Mouse (Mus musculus) kidney, embryonic 16.5 days (tissue): Measurements from ENCODE around the gene Axl. TPM values are rescaled to one million over a fixed set of nuclear protein-coding genes. Genes with fewer than 3 reads are reported as not detected.

ENCODE experiments used
- ATAC-seq: fragments of 200-750 bp; cut with Nextera tagmentation; 2 replicates; pipeline ENCODE4 v1.8.0; 2017; ENCODE audit warnings: moderate TSS enrichment; ENCODE audit not compliant: low FRiP score, low TSS enrichment
- H3K27ac ChIP-seq: fragments of 300-500 bp; sonication (generic); 2 replicates; pipeline ENCODE4 v1.5.1; 2014; ENCODE audit warnings: low read length
- H3K27me3 ChIP-seq: fragments of 300-500 bp; sonication (generic); 2 replicates; pipeline ENCODE4 v1.6.1; 2014; ENCODE audit warnings: low read length, control low read depth, mixed read lengths; ENCODE audit not compliant: insufficient read depth
- H3K36me3 ChIP-seq: fragments of 300-500 bp; sonication (generic); 2 replicates; pipeline ENCODE4 v1.6.1; 2014; ENCODE audit warnings: low read length, control low read depth, mixed read lengths; ENCODE audit not compliant: insufficient read depth
- H3K4me1 ChIP-seq: fragments of 300-500 bp; sonication (generic); 2 replicates; pipeline ENCODE4 v1.6.1; 2014; ENCODE audit warnings: low read length, control low read depth, mixed read lengths; ENCODE audit not compliant: insufficient read depth
- H3K4me2 ChIP-seq: fragments of 300-500 bp; sonication (generic); replicated peaks from 2 replicates; pipeline ENCODE4 v1.6.1; 2014; ENCODE audit warnings: low read depth, low read length
- H3K4me3 ChIP-seq: fragments of 300-500 bp; sonication (generic); 2 replicates; pipeline ENCODE4 v1.5.1; 2014; ENCODE audit warnings: mild to moderate bottlenecking, low read length
- H3K9ac ChIP-seq: fragments of 300-500 bp; sonication (generic); replicated peaks from 2 replicates; pipeline ENCODE4 v1.6.1; 2014; ENCODE audit warnings: low read length
- H3K9me3 ChIP-seq: fragments of 300-500 bp; sonication (generic); 2 replicates; pipeline ENCODE4 v1.6.1; 2016; ENCODE audit warnings: low read length, control low read depth
- WGBS: fragments of 180-500 bp; shearing (Covaris S2); extraction: QIAGEN DNeasy Blood & Tissue Kit; methylation state at CpG from one replicate; pipeline ENCODE4 v1.1.7; 2014; 5-methylcytosine and 5-hydroxymethylcytosine counted together
- polyA plus RNA-seq: library from polyadenylated mRNA; unstranded; fragments of >200 nt; fragmentation: Nextera tagmentation; extraction: Ambion mirVana; gene quantifications from 2 replicates; pipeline ENCODE4 v1.2.1, GENCODE M21; 2015

Axl gene
- 91.5 and 96.5 TPM in 2 replicates for polyA plus RNA-seq

DNA sequence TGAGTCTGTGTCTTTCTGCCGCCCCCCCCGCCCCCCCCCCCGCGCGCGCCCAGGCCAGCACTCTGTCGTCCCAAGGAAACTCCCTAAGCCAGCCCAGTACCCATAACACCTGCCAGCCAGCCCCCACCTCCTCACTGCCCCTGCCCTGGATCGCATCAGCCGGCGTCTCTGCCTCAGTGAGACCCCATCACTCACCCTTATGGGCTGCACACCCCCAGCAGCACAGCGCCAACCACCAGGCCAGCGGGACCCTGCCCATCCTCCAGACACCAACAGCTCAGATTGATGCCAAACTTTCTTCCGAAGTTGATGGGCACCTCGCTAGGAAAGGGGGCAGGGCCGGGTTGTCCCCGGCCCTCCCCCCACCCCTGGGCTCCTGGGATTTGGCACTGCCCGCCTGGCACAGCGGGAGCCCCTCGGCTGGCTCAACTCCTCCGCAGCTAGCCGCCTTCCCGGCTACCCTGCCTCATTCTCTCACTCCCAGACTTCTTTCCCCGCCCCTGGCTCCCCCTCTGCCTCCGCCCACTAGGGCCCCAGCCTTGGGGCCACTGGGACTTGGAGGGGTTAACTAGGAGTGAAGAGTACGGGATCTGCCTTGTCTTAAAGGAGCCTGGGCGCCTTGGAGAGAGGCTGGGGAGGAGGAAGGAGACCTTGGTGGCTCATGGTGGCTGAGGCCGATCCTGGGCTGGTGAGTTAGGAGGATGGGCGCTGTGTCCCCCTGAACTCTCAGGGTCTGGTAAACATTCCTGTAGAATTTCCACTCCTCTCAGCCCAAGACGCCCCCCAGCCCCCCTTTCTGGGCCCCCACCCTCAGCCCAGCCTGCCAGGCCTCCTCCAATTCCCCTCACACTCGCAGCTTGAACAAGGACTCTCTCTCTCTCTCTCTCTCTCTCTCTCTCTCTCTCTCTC is at the start of gene Axl:
TSS of gene Axl (minus strand) at position 486 of the 909 bp plus-strand sequence.
- Histone ChIP-seq H3K27ac (peak within 1 kb of the TSS; percentile 68), H3K4me1 (peaks cover 19% of the 10 kb centered on the region), H3K4me2 (peak within 1 kb of the TSS; percentile 89), H3K27me3 (no peaks in the 10 kb centered on the region), H3K4me3 (peak within 1 kb of the TSS; percentile 70), H3K9ac (peak within 1 kb of the TSS; percentile 76), H3K36me3 (0 out of 2 replicates have a peak, but pooled peaks cover 5% of the 10 kb centered on the region), H3K9me3 (no peaks in the 10 kb centered on the region)
- ATAC-seq = peak; percentile 92
- WGBS = 1% methylated on average over 21 of the region's 30 CpGs

DNA sequence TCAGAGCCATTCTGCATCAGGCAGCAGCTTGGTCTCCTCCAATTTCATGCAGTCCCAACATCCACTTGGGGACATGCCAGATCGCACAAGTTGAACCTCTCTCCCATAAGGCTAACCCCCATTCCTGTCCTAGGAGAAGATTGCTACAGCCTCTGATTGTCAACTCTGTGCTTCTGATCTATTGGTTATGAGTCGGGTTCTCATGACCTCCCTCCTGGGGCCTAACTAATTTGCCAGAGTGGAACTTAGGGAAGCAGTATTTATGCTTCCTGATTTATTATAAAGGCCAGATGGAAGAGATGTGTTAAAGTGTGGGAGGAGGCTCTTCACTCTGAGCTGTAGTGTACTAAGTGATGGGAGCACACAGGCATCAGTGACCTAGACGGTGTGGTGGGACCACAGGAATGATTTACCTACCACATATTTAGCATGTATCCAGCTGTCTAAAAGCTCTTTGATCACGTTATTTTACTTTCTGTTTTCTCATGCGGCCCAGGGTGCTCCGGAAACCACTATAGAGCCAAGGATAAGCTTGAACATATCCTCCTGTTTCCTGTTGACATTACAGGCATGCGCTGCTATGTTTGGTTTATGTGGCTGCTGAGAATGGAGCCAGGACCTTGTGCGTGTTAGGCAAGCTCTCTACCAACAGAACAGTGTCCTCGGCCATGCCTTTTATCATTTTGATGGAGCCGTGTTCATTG is 46.8 kb upstream of the Axl start:
- H3K4me2 ChIP-seq = no peak overlapping the region
- H3K4me1 ChIP-seq = peaks cover 22% of the 10 kb centered on the region
- H3K36me3 ChIP-seq = no peaks in the 10 kb centered on the region
- H3K4me3 ChIP-seq = no peak overlapping the region
- peak overlapping the region; percentile 73 for H3K27ac ChIP-seq
- 30% methylated on average over 10 of the region's 10 CpGs for WGBS
- no peak overlapping the region for H3K9ac ChIP-seq
- peak; percentile 87 for ATAC-seq
- H3K9me3 ChIP-seq = no peaks in the 10 kb centered on the region
- H3K27me3 ChIP-seq = no peaks in the 10 kb centered on the region

DNA sequence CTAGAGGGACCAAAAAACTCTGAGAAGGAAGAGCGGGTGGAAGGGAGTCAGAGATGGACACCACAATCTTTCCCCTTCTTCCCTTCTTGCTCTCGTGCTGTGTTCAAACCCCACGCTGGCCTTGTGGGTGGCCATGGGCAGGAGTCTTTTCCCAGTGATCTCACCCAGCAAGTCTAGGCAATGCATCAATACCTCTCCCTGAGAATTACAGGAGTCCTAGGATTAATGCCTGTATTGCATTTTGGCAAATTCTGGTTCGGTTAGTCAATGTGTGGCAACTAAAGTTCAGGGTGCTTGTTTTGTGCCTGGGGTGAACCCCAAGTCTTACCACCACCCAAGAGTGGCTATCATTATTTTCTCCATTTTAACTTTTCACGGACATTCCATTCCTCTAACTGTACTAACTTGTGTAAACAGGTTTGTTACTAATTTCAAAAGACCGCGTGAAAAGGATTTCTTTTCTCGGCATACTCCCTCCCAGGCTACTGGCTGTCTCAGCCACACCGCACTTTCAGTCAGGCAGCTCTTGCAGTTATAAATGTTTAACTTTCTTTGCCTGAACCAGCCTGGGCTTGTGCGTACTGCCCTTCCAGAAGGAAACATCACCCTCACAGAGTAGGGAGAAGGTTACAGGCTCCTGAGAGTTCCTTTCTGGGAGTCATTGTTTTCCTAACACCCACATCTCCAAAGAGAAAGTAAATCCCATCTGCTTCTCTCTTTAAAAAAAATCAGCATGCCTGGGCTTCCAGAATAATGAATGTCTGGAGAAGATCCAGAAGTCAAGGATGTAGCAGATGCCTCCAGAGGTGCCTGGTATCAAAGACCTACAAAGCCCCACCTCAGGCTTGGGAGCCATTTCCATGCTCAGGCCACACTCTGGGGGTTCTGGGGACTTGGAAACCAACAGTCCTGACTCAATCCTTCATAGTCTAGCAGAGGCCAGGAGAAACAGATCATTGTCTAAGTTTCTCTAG is 43.3 kb upstream of the Axl start:
- peak; percentile 44 for ATAC-seq
- Histone ChIP-seq H3K9ac (0 out of 2 replicates have a peak overlapping the region, but pooled peaks have one; percentile 1), H3K4me2 (no peak overlapping the region)

DNA sequence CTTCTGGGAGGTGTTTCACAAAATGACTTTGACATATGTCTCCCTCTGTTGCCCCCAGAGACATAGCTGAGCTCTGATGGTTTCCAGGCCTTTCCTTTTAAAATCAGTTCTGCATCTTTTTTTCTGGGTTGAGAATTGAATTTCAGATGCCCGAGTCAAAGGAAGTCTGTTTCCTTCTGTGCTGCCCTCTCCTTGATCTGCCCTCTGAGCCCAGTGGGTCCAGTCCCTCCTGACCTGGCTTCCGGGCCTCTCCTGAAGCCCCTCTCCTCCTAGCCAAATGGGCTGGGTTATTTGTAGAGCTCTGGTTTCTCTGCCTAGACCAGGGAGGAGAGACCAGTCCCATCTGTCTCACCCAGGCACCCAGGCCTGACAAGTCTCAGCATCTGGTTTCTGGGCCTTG is 41.7 kb upstream of the Axl start:
- Histone ChIP-seq H3K27me3 (no peaks in the 10 kb centered on the region), H3K9ac (no peak overlapping the region), H3K36me3 (no peaks in the 10 kb centered on the region), H3K4me2 (no peak overlapping the region), H3K4me3 (no peak overlapping the region), H3K4me1 (peaks cover 39% of the 10 kb centered on the region), H3K27ac (peak overlapping the region; percentile 48), H3K9me3 (no peaks in the 10 kb centered on the region)
- ATAC-seq = peak; percentile 35; the same call in 1 of the 2 replicates
- 12% methylated on average over 2 of the region's 2 CpGs for WGBS

More for the DNA sequence above, 43.3 kb upstream of the Axl start:
- WGBS = 54% methylated on average over 10 of the region's 10 CpGs
- Histone ChIP-seq H3K27ac (peak overlapping the region; percentile 92), H3K9me3 (no peaks in the 10 kb centered on the region), H3K27me3 (no peaks in the 10 kb centered on the region), H3K4me1 (peaks cover 40% of the 10 kb centered on the region), H3K4me3 (no peak overlapping the region), H3K36me3 (no peaks in the 10 kb centered on the region)

DNA sequence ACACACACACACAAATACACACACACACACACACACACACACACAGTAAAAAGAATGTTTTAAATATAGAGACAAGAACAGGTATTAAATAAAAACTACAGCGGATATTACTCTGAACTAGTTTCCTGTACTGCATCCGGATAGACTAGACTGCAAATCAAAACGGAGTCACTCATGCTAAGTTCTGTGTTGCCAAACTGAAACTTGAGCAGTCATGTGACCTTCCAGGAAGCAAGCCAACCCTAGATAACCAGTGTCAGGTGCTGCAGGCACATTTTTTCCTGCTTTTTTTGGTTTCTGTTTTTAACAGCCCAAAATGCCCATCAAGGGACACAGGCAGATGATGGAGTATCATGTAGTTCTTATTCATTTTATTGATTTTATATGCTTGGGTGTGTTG is 38.7 kb upstream of the Axl start:
- H3K27me3 ChIP-seq = no peaks in the 10 kb centered on the region
- 8% methylated on average over 3 of the region's 3 CpGs for WGBS
- H3K27ac ChIP-seq = no peak overlapping the region
- H3K36me3 ChIP-seq = no peaks in the 10 kb centered on the region
- H3K4me2 ChIP-seq = no peak overlapping the region
- H3K9me3 ChIP-seq = no peaks in the 10 kb centered on the region
- ATAC-seq = peak; percentile 57; the same call in 1 of the 2 replicates
- no peak overlapping the region for H3K9ac ChIP-seq
- peaks cover 38% of the 10 kb centered on the region for H3K4me1 ChIP-seq
- H3K4me3 ChIP-seq = no peak overlapping the region

DNA sequence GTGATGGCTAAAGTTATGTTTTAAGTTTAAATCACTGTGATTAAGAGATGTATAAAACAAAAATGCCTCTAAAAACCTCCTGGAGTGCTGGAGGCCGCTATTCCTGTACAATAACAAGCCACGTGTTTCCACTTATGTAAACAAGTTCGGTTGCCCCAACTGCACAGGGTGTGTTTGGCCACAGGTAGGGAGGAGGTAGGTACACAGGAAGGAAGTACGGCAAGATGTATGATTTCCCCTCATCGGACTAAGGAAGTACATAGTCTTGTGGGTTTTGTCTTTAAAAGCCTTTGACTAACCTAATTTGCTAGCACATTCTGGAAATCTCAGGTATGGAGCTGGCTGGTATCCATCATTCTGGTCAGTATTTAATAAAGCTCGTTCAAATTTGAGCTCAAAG is 37.5 kb upstream of the Axl start:
- Histone ChIP-seq H3K4me2 (no peak overlapping the region), H3K27ac (no peak overlapping the region), H3K9me3 (no peaks in the 10 kb centered on the region), H3K4me3 (no peak overlapping the region), H3K4me1 (peaks cover 26% of the 10 kb centered on the region), H3K36me3 (no peaks in the 10 kb centered on the region), H3K9ac (no peak overlapping the region), H3K27me3 (no peaks in the 10 kb centered on the region)
- ATAC-seq = no peak
- WGBS = 66% methylated on average over 6 of the region's 6 CpGs

DNA sequence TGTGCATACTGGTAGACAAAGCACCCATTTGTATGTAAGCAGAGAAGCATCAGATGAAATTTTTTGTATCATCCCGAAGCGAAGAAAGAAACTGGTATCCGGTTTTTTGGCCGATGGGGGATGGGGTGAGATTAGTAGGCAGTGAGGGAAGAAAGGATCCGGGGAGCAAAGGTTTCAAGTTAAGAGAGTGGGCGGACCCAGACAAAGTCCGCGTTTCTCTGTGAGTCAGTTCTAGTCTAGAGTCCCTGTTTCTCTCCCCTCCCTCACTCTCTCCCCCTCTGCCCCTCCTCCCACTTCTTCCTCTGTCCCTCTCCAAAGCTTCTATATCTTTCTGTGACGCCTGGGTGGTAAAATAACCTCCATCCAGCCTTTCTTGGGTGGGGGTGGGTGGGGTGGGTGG is 36.5 kb upstream of the Axl start:
- WGBS = 56% methylated on average over 9 of the region's 9 CpGs
- no peak for ATAC-seq
- Histone ChIP-seq H3K4me1 (peaks cover 19% of the 10 kb centered on the region), H3K4me2 (no peak overlapping the region), H3K4me3 (no peak overlapping the region), H3K9me3 (no peaks in the 10 kb centered on the region), H3K27ac (no peak overlapping the region), H3K36me3 (no peaks in the 10 kb centered on the region), H3K9ac (no peak overlapping the region; the same call in 1 of the 2 replicates), H3K27me3 (no peaks in the 10 kb centered on the region)

DNA sequence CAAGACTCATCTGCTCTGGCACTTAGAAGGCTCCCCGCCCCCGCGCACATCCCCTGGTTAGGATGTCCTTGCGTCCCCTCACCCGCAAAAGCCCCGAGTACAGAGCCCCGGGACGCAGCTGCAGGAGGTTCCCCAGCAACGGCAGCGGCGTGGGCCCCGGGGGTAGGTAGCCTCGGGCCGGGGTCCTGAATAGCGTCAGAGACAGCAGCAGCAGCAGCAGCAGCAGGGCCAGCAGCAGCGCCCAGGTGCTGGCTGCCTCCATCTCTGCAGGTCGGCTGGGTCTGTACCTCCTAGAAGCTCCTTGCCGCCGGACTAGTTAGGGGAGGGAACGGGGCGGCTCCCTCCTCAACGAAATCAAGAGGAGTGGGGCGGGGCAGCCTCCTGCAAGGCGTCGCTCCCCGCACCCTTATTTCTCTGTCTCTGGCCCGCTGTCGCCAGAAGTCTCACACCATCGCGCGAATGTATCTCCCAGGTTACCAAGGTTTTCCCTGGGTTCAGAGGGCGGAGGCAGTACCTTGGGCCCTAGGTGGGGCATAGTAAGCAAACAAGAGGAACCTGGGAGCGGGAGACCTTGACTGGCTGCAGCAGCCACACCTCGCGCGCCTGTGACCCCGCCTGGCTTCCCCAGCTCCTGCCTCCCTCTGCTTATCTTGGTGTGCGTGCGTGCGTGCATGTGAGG is 27.9 kb upstream of the Axl start, which contains the start of gene Cyp2s1:
TSS of gene Cyp2s1 (minus strand) at position 673 of the 679 bp plus-strand sequence.
- WGBS = 2% methylated on average over 40 of the region's 40 CpGs
- H3K36me3 ChIP-seq = no peaks in the 10 kb centered on the region
- no peaks in the 10 kb centered on the region; the same call in 1 of the 2 replicates for H3K27me3 ChIP-seq
- H3K4me3 ChIP-seq = peak within 1 kb of the TSS; percentile 56
- peaks cover 15% of the 10 kb centered on the region for H3K4me1 ChIP-seq
- peak; percentile 60 for ATAC-seq
- no peak within 1 kb of the TSS for H3K27ac ChIP-seq
- no peaks in the 10 kb centered on the region for H3K9me3 ChIP-seq
- peak within 1 kb of the TSS; percentile 91 for H3K4me2 ChIP-seq
- H3K9ac ChIP-seq = peak within 1 kb of the TSS; percentile 74
